Mouse (Mus musculus) limb, embryonic 10.5 days (tissue): ENCODE measurements around the gene Ssmem1. TPM values are rescaled to one million over a fixed set of nuclear protein-coding genes. Genes with fewer than 3 reads are reported as not detected.

Experiments used
- DNase-seq: peaks from one replicate; pipeline ENCODE4 v3.0.0-alpha.2; 2017; ENCODE audit warnings: low spot score
- H3K27ac ChIP-seq: fragments of 300-500 bp; sonication (generic); 2 replicates; pipeline ENCODE4 v1.5.1; 2016; ENCODE audit warnings: mild to moderate bottlenecking
- H3K27me3 ChIP-seq: fragments of 300-500 bp; sonication (generic); 2 replicates; pipeline ENCODE4 v1.6.1; 2016; ENCODE audit warnings: low read depth, mild to moderate bottlenecking; ENCODE audit not compliant: poor library complexity, severe bottlenecking
- H3K36me3 ChIP-seq: fragments of 300-500 bp; sonication (generic); 2 replicates; pipeline ENCODE4 v1.6.1; 2016; ENCODE audit warnings: mild to moderate bottlenecking, moderate library complexity
- H3K4me1 ChIP-seq: fragments of 300-500 bp; sonication (generic); 2 replicates; pipeline ENCODE4 v1.6.1; 2016
- H3K4me3 ChIP-seq: fragments of 300-500 bp; sonication (generic); 2 replicates; pipeline ENCODE4 v1.5.1; 2016; ENCODE audit warnings: mild to moderate bottlenecking, moderate library complexity
- H3K9me3 ChIP-seq: fragments of 300-500 bp; sonication (generic); replicated peaks from 2 replicates; pipeline ENCODE4 v1.6.1; 2016; ENCODE audit warnings: mild to moderate bottlenecking
- WGBS: fragments of 180-500 bp; shearing (Covaris S2); methylation state at CpG from one replicate; pipeline ENCODE4 v1.1.7; 2016; 5-methylcytosine and 5-hydroxymethylcytosine counted together
- polyA plus RNA-seq: library from polyadenylated mRNA; unstranded; fragments of >200 nt; fragmentation: Nextera tagmentation; extraction: Ambion mirVana; gene quantifications from 2 replicates; pipeline ENCODE4 v1.2.1, GENCODE M21; 2016

The Ssmem1 gene
- polyA plus RNA-seq, 1 experiment from 2014 or later = 0.38 TPM

DNA sequence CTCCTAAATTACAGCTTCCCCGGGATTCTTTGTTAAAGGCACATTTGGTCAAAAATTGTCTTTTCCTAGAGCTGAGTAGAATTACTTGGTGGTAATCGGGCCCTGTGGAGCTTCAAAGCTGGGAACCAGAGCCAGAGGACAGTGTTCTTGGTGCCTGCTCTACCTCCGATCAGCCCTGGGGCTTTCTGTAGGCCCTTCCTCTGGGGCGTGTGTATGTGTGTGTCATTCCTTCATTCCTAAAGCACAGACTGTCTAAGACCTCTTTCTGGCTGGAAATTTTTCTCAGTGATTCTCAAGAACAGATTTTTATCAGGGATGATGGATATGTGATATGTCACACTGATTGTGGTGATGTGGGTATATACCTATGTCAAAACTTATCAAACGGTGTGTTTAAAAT lies 29.2 kb downstream of the Ssmem1 start:
- no peak for DNase-seq
- Histone ChIP-seq H3K4me3 (no peak overlapping the region), H3K9me3 (no peaks in the 10 kb centered on the region), H3K36me3 (no peaks in the 10 kb centered on the region), H3K4me1 (peaks cover 58% of the 10 kb centered on the region), H3K27ac (peak overlapping the region; percentile 89), H3K27me3 (no peaks in the 10 kb centered on the region)
- 48% methylated on average over 5 of the region's 5 CpGs for WGBS

DNA sequence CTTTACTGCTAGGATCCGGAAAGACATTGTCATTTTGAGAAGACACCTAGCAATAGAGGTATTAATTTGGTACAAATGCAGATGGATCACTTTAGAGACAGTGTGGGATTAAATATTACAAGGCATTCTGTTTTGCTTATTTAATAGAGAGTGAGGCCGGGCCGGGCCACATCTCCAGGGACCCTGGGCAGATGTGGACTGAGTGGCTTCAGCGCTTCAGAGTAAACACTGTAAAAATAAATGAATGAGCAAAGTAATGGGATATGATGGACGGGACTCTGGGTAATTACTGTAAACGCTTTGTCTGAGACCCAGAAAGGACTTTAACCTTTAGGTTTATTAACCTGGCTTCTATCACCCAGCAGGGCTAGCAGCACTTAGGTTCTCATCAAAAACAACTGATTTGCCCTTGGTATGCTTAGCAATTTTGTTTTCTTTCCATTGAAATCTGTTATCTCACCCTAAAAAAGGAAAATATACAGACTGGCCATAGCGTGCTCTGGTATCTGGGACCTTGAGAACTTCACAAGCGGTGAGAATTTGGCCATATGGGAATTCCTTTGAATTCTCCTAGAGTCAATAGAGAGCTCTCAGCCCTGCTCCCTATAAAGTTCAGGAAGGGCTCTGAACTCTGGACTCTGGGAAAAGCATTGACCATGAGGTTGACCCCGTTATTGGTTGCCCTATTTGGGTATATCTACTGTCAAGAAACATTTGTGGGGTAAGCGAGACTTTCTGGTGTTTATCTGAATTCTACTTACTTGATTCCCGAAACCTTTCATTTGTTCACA lies 31.6 kb downstream of the Ssmem1 start, which contains the start of gene Cpa2:
Gene Cpa2, plus strand, starts transcription at position 574 of the 791 bp plus-strand sequence.
- no peaks in the 10 kb centered on the region for H3K36me3 ChIP-seq
- H3K4me1 ChIP-seq = peaks cover 82% of the 10 kb centered on the region
- no peak for DNase-seq
- peak within 1 kb of the TSS; percentile 96 for H3K27ac ChIP-seq
- no peaks in the 10 kb centered on the region for H3K27me3 ChIP-seq
- 0 out of 2 replicates have a peak within 1 kb of the TSS, but pooled peaks have one; percentile 47 for H3K4me3 ChIP-seq
- no peaks in the 10 kb centered on the region for H3K9me3 ChIP-seq
- WGBS = 58% methylated on average over 11 of the region's 11 CpGs

DNA sequence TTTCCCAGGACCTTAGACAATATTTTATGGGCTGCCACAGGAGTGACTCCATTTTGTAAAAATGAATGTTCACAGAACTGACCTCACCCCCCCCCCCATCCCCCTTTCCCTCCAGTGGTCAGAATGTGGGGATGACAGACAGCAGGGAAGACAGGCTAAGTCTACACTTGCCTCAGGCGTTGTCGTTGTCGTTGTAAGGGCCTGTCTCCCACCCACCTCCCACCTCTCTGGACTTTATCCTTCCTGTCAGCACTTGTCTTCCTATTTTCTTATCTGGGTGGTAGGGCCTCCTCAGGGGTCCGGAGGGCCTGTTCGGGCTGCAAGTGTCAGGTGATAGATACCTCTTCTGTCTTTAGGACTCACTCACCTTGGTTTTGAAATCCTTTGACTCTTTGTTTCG lies 32.6 kb downstream of the Ssmem1 start:
- no peaks in the 10 kb centered on the region for H3K9me3 ChIP-seq
- DNase-seq = no peak
- H3K4me1 ChIP-seq = peaks cover 92% of the 10 kb centered on the region
- H3K27ac ChIP-seq = peak overlapping the region; percentile 96
- peak overlapping the region; percentile 47; the same call in 1 of the 2 replicates for H3K4me3 ChIP-seq
- no peaks in the 10 kb centered on the region for H3K36me3 ChIP-seq
- no peaks in the 10 kb centered on the region for H3K27me3 ChIP-seq
- whole genome bisulfite sequencing = 22% methylated on average over 6 of the region's 6 CpGs

DNA sequence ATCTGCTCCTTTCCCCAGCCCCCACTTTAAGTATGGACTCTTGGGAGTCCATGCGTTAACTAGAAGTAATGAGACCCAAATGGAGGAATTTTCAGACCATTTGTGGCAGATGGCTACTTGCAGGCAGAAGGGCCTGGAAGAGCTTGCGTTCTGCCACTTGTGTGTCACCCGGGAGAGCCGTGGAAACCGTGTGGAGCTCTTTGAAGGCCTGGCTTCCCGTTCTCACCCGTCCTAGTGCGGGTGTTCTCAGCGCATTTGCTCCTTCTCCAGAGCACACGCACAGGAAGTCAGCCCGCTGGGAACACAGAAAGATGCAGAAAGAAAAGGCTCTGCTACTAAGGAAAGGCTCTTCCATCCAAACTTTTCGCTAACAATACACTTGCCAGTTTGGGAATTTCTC lies 33.4 kb downstream of the Ssmem1 start:
- H3K27me3 ChIP-seq = no peaks in the 10 kb centered on the region
- H3K4me1 ChIP-seq = peaks cover 93% of the 10 kb centered on the region
- WGBS = 14% methylated on average over 12 of the region's 12 CpGs
- H3K4me3 ChIP-seq = peak overlapping the region; percentile 47
- H3K27ac ChIP-seq = peak overlapping the region; percentile 96
- no peaks in the 10 kb centered on the region for H3K36me3 ChIP-seq
- no peak for DNase-seq
- H3K9me3 ChIP-seq = no peaks in the 10 kb centered on the region

DNA sequence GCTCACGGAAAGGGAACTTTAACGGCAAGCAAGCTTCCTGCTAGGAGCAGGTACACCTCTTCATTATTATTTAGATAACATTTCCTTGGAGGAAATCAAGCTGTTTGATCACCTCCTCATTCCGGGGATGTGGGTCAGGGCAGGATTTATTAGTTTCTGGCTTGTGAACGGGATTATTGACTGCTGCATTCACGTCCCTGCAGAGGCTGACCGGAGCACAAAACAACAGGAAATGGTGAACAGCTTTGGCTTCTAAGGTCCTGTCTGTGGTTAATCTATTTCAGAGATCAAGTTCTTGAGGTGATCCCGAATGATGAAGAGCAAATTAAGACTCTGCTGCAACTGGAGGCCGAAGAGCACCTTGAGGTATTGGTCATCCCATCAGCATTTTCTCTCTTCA lies 34.2 kb downstream of the Ssmem1 start:
- no peak for DNase-seq
- Histone ChIP-seq H3K27ac (peak overlapping the region; percentile 96), H3K36me3 (no peaks in the 10 kb centered on the region), H3K9me3 (no peaks in the 10 kb centered on the region), H3K27me3 (no peaks in the 10 kb centered on the region), H3K4me1 (peaks cover 93% of the 10 kb centered on the region), H3K4me3 (peak overlapping the region; percentile 47)
- WGBS = 7% methylated on average over 8 of the region's 8 CpGs

DNA sequence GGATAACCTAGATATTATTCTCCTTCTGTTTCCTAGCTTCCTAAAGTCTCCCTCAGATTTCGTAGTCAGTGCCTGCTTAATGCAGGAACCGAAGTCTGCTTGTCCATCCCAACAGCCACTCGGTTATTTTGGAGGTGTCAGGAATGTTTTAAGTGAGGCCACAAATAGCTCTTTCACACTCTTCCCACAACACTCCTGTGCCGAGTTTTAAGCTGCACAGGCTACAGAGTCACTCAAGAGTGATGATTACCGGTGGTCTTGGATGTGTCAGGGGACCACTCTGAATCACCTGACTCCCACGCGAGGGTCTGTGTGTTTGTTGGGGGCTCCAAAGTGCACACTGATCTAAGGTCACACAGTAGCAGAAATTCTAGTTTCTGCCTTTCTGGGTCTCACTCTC lies 36.0 kb downstream of the Ssmem1 start:
- Histone ChIP-seq H3K36me3 (peaks cover 5% of the 10 kb centered on the region), H3K27me3 (no peaks in the 10 kb centered on the region), H3K9me3 (no peaks in the 10 kb centered on the region), H3K4me1 (peaks cover 99% of the 10 kb centered on the region), H3K27ac (peak overlapping the region; percentile 96), H3K4me3 (peak overlapping the region; percentile 47)
- WGBS = 59% methylated on average over 7 of the region's 7 CpGs
- no peak for DNase-seq

DNA sequence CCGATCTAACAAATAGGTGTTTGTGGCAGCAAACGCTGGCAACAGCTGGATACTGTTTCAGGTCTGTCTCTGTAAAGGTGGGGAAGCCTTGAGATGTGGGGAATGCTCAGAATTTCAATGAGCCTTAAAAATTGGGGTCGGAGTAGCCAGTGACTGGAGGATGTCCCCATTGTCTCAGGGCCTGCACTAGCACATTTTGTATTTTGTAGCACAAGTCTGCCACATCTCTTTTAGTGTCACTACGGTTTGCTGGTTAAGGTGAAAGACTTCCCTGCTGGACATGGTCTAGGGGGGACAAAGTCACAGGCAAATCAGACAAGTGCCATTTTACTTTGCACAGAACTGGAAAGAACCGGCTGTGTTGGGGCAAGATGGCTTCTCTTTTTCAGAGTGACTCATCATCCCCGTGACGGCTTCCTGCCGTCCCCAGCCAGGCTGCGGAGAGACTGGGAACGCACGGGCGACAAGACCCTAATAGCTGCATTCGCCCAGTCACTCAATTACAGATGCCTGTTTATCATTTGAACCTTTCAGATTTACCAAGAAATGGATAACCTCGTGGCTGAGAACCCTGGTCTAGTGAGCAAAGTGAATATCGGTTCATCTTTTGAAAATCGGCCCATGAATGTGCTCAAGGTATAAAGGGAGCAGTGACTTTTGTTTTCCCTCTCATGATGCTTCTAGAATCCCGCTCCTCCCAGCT lies 37.1 kb downstream of the Ssmem1 start:
- Histone ChIP-seq H3K27ac (peak overlapping the region; percentile 96), H3K36me3 (peaks cover 11% of the 10 kb centered on the region), H3K4me1 (peaks cover 99% of the 10 kb centered on the region), H3K27me3 (no peaks in the 10 kb centered on the region), H3K4me3 (peak overlapping the region; percentile 47), H3K9me3 (no peaks in the 10 kb centered on the region)
- WGBS = 10% methylated on average over 17 of the region's 17 CpGs
- no peak for DNase-seq

DNA sequence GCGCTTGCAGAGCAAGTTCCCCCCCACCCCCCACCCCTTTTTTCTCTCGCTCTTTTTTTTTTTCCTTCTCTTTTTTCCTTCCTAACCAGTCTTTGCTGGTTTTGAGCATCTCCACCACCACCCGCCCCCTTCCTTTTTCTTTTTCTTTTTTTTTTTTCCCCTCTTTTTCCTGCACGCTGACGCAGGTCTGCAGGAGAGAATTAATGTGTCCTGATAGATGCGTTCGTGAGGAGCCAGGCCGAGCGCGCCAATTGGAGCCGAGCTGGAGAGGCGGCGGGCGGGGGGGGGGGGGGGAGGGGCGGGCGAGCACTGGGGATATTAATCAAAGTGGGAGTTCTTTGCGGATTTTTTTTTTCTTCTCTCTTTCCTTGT lies 37.6 kb downstream of the Ssmem1 start:
- peak overlapping the region; percentile 47 for H3K4me3 ChIP-seq
- DNase-seq = no peak
- peaks cover 99% of the 10 kb centered on the region for H3K4me1 ChIP-seq
- no peaks in the 10 kb centered on the region for H3K27me3 ChIP-seq
- H3K9me3 ChIP-seq = no peaks in the 10 kb centered on the region
- H3K27ac ChIP-seq = peak overlapping the region; percentile 96
- H3K36me3 ChIP-seq = peaks cover 11% of the 10 kb centered on the region
- 2% methylated on average over 17 of the region's 17 CpGs for WGBS

DNA sequence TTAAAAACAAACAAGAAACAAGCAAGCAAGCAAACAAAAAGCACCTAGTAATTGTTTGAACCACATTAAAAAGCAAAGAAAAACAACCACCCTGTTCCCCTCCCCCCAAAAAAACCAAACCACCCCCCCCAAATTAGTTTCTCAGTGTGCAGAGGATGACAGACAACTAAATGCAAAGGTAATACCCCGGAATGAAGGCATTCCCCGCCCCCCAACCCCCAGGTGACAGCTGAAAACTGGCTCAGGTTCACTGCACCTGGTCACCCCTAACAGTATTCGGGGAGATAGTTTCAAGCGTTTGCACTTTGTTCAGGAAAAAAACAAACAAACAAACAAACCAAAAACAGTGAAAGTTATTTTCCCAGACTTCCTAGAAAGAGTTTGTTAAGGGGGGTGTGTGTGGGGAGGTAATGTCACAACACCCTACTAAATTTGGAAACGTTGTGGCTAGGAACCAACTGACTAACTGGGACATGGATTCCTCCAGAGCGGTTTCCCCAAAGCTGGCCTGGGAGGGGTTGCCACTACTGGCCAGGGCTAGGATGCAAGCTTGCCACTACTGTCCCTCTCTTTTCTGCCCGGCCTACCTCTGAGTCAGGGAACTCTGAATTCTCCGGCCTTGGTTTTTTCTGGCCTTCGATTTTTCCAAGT lies 38.1 kb downstream of the Ssmem1 start:
- Histone ChIP-seq H3K4me1 (peaks cover 99% of the 10 kb centered on the region), H3K27ac (peak overlapping the region; percentile 96), H3K27me3 (no peaks in the 10 kb centered on the region), H3K9me3 (no peaks in the 10 kb centered on the region), H3K4me3 (peak overlapping the region; percentile 47), H3K36me3 (peaks cover 13% of the 10 kb centered on the region)
- WGBS = 20% methylated on average over 9 of the region's 9 CpGs
- no peak for DNase-seq

DNA sequence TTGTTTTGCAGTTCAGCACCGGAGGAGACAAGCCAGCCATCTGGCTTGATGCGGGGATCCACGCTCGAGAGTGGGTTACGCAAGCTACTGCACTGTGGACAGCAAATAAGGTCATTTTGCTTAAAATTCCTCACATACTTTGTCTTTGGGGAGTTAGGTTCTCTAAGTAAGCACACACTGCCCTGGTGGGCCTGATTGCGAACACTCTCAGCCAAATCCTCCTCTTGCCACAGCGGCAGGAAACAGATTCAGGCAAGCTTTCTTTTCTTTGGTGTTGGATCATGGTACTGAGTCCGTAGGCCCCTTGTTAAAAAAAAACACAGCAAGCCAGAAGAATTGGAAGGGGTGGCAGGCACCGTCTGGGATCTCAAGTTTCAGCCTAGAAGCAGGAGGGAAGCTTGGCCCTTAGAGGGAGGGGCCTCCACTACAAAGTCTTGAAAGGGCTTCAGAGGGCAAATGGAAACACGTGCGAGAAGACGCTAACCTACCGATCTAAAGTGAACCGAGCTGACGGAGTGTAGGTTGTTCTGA lies 39.6 kb downstream of the Ssmem1 start:
- H3K4me1 ChIP-seq = peaks cover 99% of the 10 kb centered on the region
- 12% methylated on average over 15 of the region's 15 CpGs for WGBS
- peak overlapping the region; percentile 96 for H3K27ac ChIP-seq
- no peaks in the 10 kb centered on the region for H3K9me3 ChIP-seq
- H3K27me3 ChIP-seq = no peaks in the 10 kb centered on the region
- peaks cover 22% of the 10 kb centered on the region for H3K36me3 ChIP-seq
- DNase-seq = peak; percentile 81
- H3K4me3 ChIP-seq = peak overlapping the region; percentile 35

DNA sequence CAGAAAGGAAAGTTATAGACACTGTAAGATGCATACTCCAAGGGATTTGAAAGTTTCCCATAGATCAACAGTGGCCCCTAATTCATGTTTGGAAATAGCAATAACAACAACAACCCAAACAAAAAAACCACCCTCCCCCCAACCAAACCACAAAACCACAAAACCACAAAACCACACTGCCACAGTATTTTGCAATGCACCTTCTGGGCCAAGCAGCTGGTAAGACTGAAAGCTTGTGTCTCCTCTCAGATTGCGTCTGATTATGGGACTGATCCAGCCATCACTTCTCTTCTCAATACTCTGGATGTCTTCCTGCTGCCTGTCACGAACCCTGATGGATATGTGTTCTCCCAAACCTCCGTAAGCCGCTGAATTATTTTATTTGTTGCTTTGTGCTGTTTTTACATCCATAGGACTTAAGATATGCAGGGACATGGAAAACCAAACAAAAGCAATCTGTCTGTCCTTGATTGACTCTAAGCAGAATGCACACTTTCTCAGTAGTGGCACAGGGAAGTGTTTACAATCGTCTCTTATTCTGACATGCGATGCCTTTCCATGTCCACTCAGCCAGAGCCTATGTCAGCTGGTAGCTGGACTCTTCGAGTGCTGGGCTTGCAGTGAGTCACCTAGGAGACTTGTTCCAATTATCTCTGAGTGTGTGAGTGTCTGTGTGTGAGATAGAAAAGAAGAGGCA lies 41.0 kb downstream of the Ssmem1 start:
- H3K4me1 ChIP-seq = peaks cover 96% of the 10 kb centered on the region
- no peaks in the 10 kb centered on the region for H3K27me3 ChIP-seq
- peak overlapping the region; percentile 96 for H3K27ac ChIP-seq
- WGBS = 85% methylated on average over 7 of the region's 7 CpGs
- H3K9me3 ChIP-seq = no peaks in the 10 kb centered on the region
- no peak for DNase-seq
- no peak overlapping the region for H3K4me3 ChIP-seq
- peaks cover 32% of the 10 kb centered on the region for H3K36me3 ChIP-seq

DNA sequence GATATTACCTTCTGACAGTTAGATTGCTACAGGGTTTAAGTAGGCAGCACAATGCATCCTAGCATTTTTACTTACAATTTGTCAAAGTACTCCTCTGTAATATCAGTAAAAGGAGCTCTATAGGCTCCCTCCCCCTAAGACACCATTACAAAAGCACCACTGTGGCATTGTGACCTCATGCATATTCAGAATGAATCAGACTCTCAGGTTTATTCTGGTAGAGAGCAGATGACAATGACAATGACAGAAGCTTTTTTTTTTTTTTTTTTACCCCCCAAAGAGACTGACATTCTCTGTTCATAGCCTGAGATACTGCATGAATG lies 41.5 kb downstream of the Ssmem1 start:
- Histone ChIP-seq H3K27ac (peak overlapping the region; percentile 96), H3K27me3 (no peaks in the 10 kb centered on the region), H3K36me3 (peaks cover 37% of the 10 kb centered on the region), H3K4me3 (no peak overlapping the region), H3K4me1 (peaks cover 96% of the 10 kb centered on the region), H3K9me3 (no peaks in the 10 kb centered on the region)
- no peak for DNase-seq
